Comparison of ENCODE assay signal across 8 mouse cellular contexts in genomic region chr12:79612334-79613060, GRCm38 (mm10).
DNase-seq lines count a peak whose midpoint lies in the region; ATAC-seq and TF ChIP-seq lines count a peak whose summit lies in the region.

No protein-coding gene starts in this region.

- 51% methylated on average over 14 of the region's 14 CpGs for WGBS in heart, embryonic 12.5 days
- WGBS in kidney, postnatal 0 days, result 49% methylated on average over 14 of the region's 14 CpGs
- WGBS in liver, embryonic 11.5 days, result 28% methylated on average over 14 of the region's 14 CpGs
- WGBS in stomach, embryonic 14.5 days, result 51% methylated on average over 14 of the region's 14 CpGs

- ATAC-seq in heart, embryonic 12.5 days (ENCODE audit: insufficient number of reproducible peaks, low FRiP score), result peak; percentile 90
- peak; percentile 85 for ATAC-seq in kidney, postnatal 0 days (replicated peaks; ENCODE audit: low FRiP score, low read depth)
- ATAC-seq in liver, embryonic 11.5 days (replicated peaks; ENCODE audit: low FRiP score), result peak; percentile 93
- peak; percentile 87; the same call in 1 of the 2 replicates for ATAC-seq in stomach, embryonic 14.5 days (ENCODE audit: insufficient number of reproducible peaks, insufficient read depth, low FRiP score, low read depth)

- H3K27ac ChIP-seq in heart, embryonic 12.5 days (ENCODE audit: poor library complexity, severe bottlenecking), result no peak overlapping the region
- peak overlapping the region; percentile 70 for H3K27ac ChIP-seq in kidney, postnatal 0 days
- peak overlapping the region; percentile 92 for H3K27ac ChIP-seq in liver, embryonic 11.5 days (ENCODE audit: low read depth, low read length)
- peak overlapping the region; percentile 86 for H3K27ac ChIP-seq in stomach, embryonic 14.5 days (ENCODE audit: low read length)

- no peak overlapping the region for H3K9ac ChIP-seq in heart, embryonic 12.5 days
- no peak overlapping the region for H3K9ac ChIP-seq in kidney, postnatal 0 days (ENCODE audit: low read depth, low read length)
- H3K9ac ChIP-seq in liver, embryonic 11.5 days (ENCODE audit: low read depth, low read length), result peak overlapping the region; percentile 59
- H3K9ac ChIP-seq in stomach, embryonic 14.5 days (replicated peaks; ENCODE audit: low read depth, low read length), result no peak overlapping the region

- H3K27me3 ChIP-seq in C2C12 (ENCODE audit: control insufficient read depth, insufficient read depth, insufficient read length), result no peaks in the 10 kb centered on the region
- H3K27me3 ChIP-seq in erythroblast, embryonic 14.5 days (ENCODE audit: control insufficient read depth), result no peaks in the 10 kb centered on the region
- H3K27me3 ChIP-seq in heart, embryonic 12.5 days (replicated peaks), result no peaks in the 10 kb centered on the region
- H3K27me3 ChIP-seq in kidney, postnatal 0 days (ENCODE audit: insufficient read depth, low read length), result no peaks in the 10 kb centered on the region
- no peaks in the 10 kb centered on the region for H3K27me3 ChIP-seq in liver, embryonic 11.5 days (replicated peaks; ENCODE audit: control insufficient read depth, insufficient read depth, low read length)
- H3K27me3 ChIP-seq in stomach, embryonic 14.5 days (ENCODE audit: control insufficient read depth, insufficient read depth, low read length), result no peaks in the 10 kb centered on the region

- peak; percentile 91 for TF ChIP-seq CTCF in C2C12 (IDR thresholded peaks at IDR 0.05; ENCODE audit: control insufficient read depth, insufficient read depth, insufficient read length)
- TF ChIP-seq CTCF in brain, embryonic 14.5 days (IDR thresholded peaks at IDR 0.05; ENCODE audit: borderline replicate concordance, extremely low read depth, insufficient read depth, insufficient read length), result peak; percentile 97
- peak; percentile 100 for TF ChIP-seq CTCF in kidney, postnatal 0 days (IDR thresholded peaks at IDR 0.05; ENCODE audit: low read depth)

- H3K9me3 ChIP-seq in erythroblast, embryonic 14.5 days (ENCODE audit: control insufficient read depth, low read length), result no peaks in the 10 kb centered on the region
- H3K9me3 ChIP-seq in heart, embryonic 12.5 days (replicated peaks), result no peaks in the 10 kb centered on the region
- no peaks in the 10 kb centered on the region for H3K9me3 ChIP-seq in kidney, postnatal 0 days (replicated peaks; ENCODE audit: low read length)
- H3K9me3 ChIP-seq in liver, embryonic 11.5 days (ENCODE audit: control insufficient read depth, low read length), result no peaks in the 10 kb centered on the region
- H3K9me3 ChIP-seq in stomach, embryonic 14.5 days (ENCODE audit: control insufficient read depth, low read depth, low read length), result no peaks in the 10 kb centered on the region

- no peak for TF ChIP-seq POLR2A in brain, embryonic 14.5 days (IDR thresholded peaks at IDR 0.05; ENCODE audit: borderline replicate concordance, extremely low read depth, insufficient read depth, insufficient read length, poor library complexity, severe bottlenecking)

- H3ac ChIP-seq in C2C12 (ENCODE audit: control insufficient read depth, insufficient read length, low read depth), result no peak overlapping the region

- no peaks in the 10 kb centered on the region for H3K36me3 ChIP-seq in C2C12 (ENCODE audit: control insufficient read depth, insufficient read depth)
- H3K36me3 ChIP-seq in erythroblast, embryonic 14.5 days (ENCODE audit: control insufficient read depth), result peaks cover 6% of the 10 kb centered on the region; the same call in 1 of the 2 replicates
- H3K36me3 ChIP-seq in heart, embryonic 12.5 days, result no peaks in the 10 kb centered on the region
- no peaks in the 10 kb centered on the region for H3K36me3 ChIP-seq in kidney, postnatal 0 days (ENCODE audit: insufficient read depth, low read length)
- H3K36me3 ChIP-seq in liver, embryonic 11.5 days (ENCODE audit: control insufficient read depth, insufficient read depth, low read length), result no peaks in the 10 kb centered on the region
- H3K36me3 ChIP-seq in stomach, embryonic 14.5 days (ENCODE audit: control insufficient read depth, insufficient read depth, low read length), result no peaks in the 10 kb centered on the region

- no peak overlapping the region for H3K4me3 ChIP-seq in C2C12 (ENCODE audit: insufficient read depth, poor library complexity, severe bottlenecking)
- H3K4me3 ChIP-seq in erythroblast, embryonic 14.5 days (replicated peaks), result peak overlapping the region; percentile 57
- no peak overlapping the region for H3K4me3 ChIP-seq in heart, embryonic 12.5 days
- H3K4me3 ChIP-seq in kidney, postnatal 0 days (replicated peaks; ENCODE audit: low read depth, low read length), result no peak overlapping the region
- peak overlapping the region; percentile 20; the same call in 1 of the 2 replicates for H3K4me3 ChIP-seq in liver, embryonic 11.5 days (ENCODE audit: low read depth, low read length)
- no peak overlapping the region for H3K4me3 ChIP-seq in stomach, embryonic 14.5 days (ENCODE audit: low read depth, low read length)

- no peak overlapping the region for H3K4me2 ChIP-seq in heart, embryonic 12.5 days
- H3K4me2 ChIP-seq in kidney, postnatal 0 days (ENCODE audit: low read length), result no peak overlapping the region
- peak overlapping the region; percentile 49 for H3K4me2 ChIP-seq in liver, embryonic 11.5 days
- no peak overlapping the region for H3K4me2 ChIP-seq in stomach, embryonic 14.5 days (replicated peaks; ENCODE audit: low read depth, low read length)

- peak; percentile 97 for DNase-seq in brain, embryonic 14.5 days (ENCODE audit: low read depth)
- DNase-seq in kidney, postnatal 0 days (ENCODE audit: low spot score), result peak; percentile 97
- DNase-seq in liver, embryonic 11.5 days (ENCODE audit: low spot score), result peak; percentile 77
- peak; percentile 86 for DNase-seq in naive thymus-derived CD4-positive, alpha-beta T cell, adult 2 months (ENCODE audit: low read depth)

- H3K79me3 ChIP-seq in C2C12 (ENCODE audit: low read depth), result no peaks in the 10 kb centered on the region

- H3K4me1 ChIP-seq in erythroblast, embryonic 14.5 days (ENCODE audit: control insufficient read depth), result peaks cover 54% of the 10 kb centered on the region
- peaks cover 48% of the 10 kb centered on the region for H3K4me1 ChIP-seq in heart, embryonic 12.5 days (replicated peaks)
- peaks cover 16% of the 10 kb centered on the region; the same call in 1 of the 2 replicates for H3K4me1 ChIP-seq in kidney, postnatal 0 days (replicated peaks; ENCODE audit: insufficient read depth, low read length)
- H3K4me1 ChIP-seq in liver, embryonic 11.5 days (replicated peaks; ENCODE audit: control insufficient read depth, insufficient read depth, low read length), result peaks cover 38% of the 10 kb centered on the region
- H3K4me1 ChIP-seq in stomach, embryonic 14.5 days (ENCODE audit: control insufficient read depth, insufficient read depth, low read length), result peaks cover 34% of the 10 kb centered on the region

- H3K79me2 ChIP-seq in C2C12 (ENCODE audit: control insufficient read depth, insufficient read depth), result no peaks in the 10 kb centered on the region

TF ChIP-seq in C2C12, 6 proteins besides CTCF, POLR2A, EP300 and RAD21:
- TF ChIP-seq FOSL1 (IDR thresholded peaks at IDR 0.05; ENCODE audit: insufficient read depth, low read length, poor library complexity, severe bottlenecking) (no peak), USF1 (IDR thresholded peaks at IDR 0.05; ENCODE audit: low read depth) (no peak), CEBPB (IDR thresholded peaks at IDR 0.05; ENCODE audit: low read depth) (no peak), MYOG (IDR thresholded peaks at IDR 0.05; ENCODE audit: control insufficient read depth, extremely low read depth, insufficient read length) (no peak), MYOD1 (IDR thresholded peaks at IDR 0.05; ENCODE audit: control insufficient read depth, insufficient read length, low read depth) (no peak), MAX (IDR thresholded peaks at IDR 0.05) (peak; percentile 46)

Comparison
In these comparisons a context has a peak if more than half of its experiments do, and no peak if none do; other contexts are left out.
1. H3K4me3 ChIP-seq: peak in erythroblast, embryonic 14.5 days (single experiment) and liver, embryonic 11.5 days (single experiment); none in C2C12 (single experiment), heart, embryonic 12.5 days (single experiment), kidney, postnatal 0 days (single experiment) and stomach, embryonic 14.5 days (single experiment).
2. Peak in every context shown above with its lines, with median percentiles within 50 percentile points of each other: CTCF ChIP-seq, DNase-seq and ATAC-seq.